Mouse (Mus musculus) heart, embryonic 11.5 days (tissue): ENCODE measurements around the gene Tmem104. TPM values are rescaled to one million over a fixed set of nuclear protein-coding genes. Genes with fewer than 3 reads are reported as not detected.

ENCODE experiments used
- ATAC-seq: fragments of 200-750 bp; cut with Nextera tagmentation; replicated peaks from 2 replicates; pipeline ENCODE4 v1.8.0; 2017; ENCODE audit warnings: moderate library complexity; ENCODE audit not compliant: insufficient number of reproducible peaks, low FRiP score, low TSS enrichment
- H3K27ac ChIP-seq: fragments of 300-500 bp; sonication (generic); 2 replicates; pipeline ENCODE4 v1.5.1; 2014; ENCODE audit warnings: mild to moderate bottlenecking, low read depth, low read length
- H3K27me3 ChIP-seq: fragments of 300-500 bp; sonication (generic); 2 replicates; pipeline ENCODE4 v1.6.1; 2014; ENCODE audit warnings: mild to moderate bottlenecking, low read length, mixed read lengths; ENCODE audit not compliant: control insufficient read depth, insufficient read depth
- H3K36me3 ChIP-seq: fragments of 300-500 bp; sonication (generic); 2 replicates; pipeline ENCODE4 v1.6.1; 2014; ENCODE audit warnings: mild to moderate bottlenecking, low read length, moderate library complexity, mixed read lengths; ENCODE audit not compliant: control insufficient read depth, insufficient read depth
- H3K4me1 ChIP-seq: fragments of 300-500 bp; sonication (generic); 2 replicates; pipeline ENCODE4 v1.6.1; 2014; ENCODE audit warnings: low read length; ENCODE audit not compliant: control insufficient read depth, insufficient read depth
- H3K4me2 ChIP-seq: fragments of 300-500 bp; sonication (generic); 2 replicates; pipeline ENCODE4 v1.6.1; 2014; ENCODE audit warnings: mild to moderate bottlenecking, moderate library complexity
- H3K4me3 ChIP-seq: fragments of 300-500 bp; sonication (generic); 2 replicates; pipeline ENCODE4 v1.5.1; 2014; ENCODE audit warnings: low read depth, low read length
- H3K9ac ChIP-seq: fragments of 300-500 bp; sonication (generic); 2 replicates; pipeline ENCODE4 v1.6.1; 2014; ENCODE audit warnings: mild to moderate bottlenecking, low read depth, low read length, moderate library complexity
- H3K9me3 ChIP-seq: fragments of 300-500 bp; sonication (generic); replicated peaks from 2 replicates; pipeline ENCODE4 v1.6.1; 2016; ENCODE audit warnings: low read length; ENCODE audit not compliant: control insufficient read depth
- whole genome bisulfite sequencing: fragments of 180-500 bp; shearing (Covaris S2); extraction: QIAGEN DNeasy Blood & Tissue Kit; methylation state at CpG from one replicate; pipeline ENCODE4 v1.1.7; 2014; ENCODE audit not compliant: insufficient replicate concordance; 5-methylcytosine and 5-hydroxymethylcytosine counted together
- polyA plus RNA-seq: library from polyadenylated mRNA; unstranded; fragments of >200 nt; fragmentation: Nextera tagmentation; extraction: Ambion mirVana; gene quantifications from 2 replicates; pipeline ENCODE4 v1.2.1, GENCODE M21; 2014

Gene Tmem104
- polyA plus RNA-seq, 1 experiment from 2014 or later: 7.5 TPM

DNA sequence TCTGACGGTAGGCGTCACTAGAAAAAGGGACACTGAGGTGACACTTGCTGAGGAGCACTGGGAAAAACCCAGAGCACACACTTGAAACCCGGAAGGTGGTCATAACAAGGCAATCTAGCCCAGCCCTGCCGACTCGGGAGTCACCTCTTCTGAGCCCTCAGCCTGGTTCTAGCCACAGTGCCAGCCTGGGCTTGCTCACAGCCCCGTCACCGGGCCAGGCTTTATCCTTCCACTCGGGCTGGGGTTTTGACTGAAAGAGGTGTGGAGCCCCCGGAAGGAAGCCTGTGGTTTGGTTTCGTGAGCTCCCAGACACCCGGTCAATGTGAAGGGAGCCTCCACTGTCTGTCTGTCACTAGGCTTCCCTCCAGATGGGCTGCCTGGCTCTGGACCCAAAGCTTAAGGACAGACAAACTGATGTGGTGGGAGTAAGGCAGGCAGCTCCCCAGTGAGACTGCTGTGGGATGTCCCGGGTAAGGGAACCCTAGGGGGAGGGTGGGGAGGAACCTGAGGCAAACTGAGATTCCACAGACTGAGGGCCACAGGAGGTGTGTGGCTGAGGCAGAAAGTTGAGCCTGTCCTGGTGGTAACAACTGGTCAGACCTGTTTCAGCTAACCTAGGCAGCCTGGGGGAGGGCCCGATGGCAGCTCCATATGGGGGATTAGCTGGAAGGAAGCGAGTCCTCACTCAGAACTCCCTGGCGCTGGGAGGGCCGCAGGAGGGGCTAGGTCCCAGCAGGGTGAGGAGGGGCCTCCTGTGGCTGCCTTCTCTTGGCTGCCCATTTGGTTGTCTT lies 13.5 kb upstream of the Tmem104 start:
- Histone ChIP-seq H3K27ac (no peak overlapping the region), H3K4me3 (no peak overlapping the region), H3K36me3 (no peaks in the 10 kb centered on the region), H3K9me3 (no peaks in the 10 kb centered on the region), H3K4me1 (peaks cover 34% of the 10 kb centered on the region), H3K27me3 (peaks cover 6% of the 10 kb centered on the region), H3K9ac (no peak overlapping the region), H3K4me2 (peak overlapping the region; percentile 27)
- 17% methylated on average over 16 of the region's 16 CpGs for WGBS
- ATAC-seq: no peak

DNA sequence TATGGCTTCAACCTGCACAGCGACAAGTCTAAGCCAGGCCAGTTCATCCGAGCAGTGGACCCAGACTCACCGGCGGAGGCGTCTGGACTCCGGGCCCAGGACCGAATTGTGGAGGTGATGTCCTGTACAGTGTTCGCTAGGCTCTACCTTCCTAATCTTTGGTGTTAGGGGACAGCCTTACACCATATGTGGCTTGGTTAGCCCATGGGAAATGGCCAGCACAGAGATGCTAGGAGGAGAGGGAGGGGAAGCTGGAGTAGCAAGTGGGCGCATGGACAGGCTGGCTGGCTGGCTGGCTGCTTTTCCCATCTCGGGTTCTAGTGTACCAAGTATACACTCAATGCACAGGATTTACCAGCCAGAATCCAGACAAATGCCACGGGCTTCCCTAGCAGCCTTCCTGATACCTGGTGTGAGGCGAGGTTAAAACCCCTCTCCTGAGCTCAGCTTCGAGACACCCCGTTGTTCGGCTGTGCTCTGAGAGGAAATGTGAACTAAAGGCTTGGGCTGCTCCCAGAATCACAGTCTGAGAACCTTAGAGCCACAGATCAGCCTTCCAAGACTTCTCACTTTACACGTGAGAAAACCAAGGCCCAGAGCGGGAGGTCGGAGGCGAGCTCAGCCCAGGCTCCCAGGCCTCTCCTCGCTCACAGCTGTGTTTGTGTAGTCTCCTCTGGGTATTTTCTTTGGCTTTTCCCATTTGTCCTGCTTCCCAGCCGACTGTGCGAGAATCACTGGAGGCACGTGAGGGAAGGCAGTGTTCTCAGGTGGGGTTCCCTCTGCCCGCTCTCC lies 10.7 kb upstream of the Tmem104 start:
- Histone ChIP-seq H3K4me1 (peaks cover 31% of the 10 kb centered on the region), H3K27me3 (peaks cover 6% of the 10 kb centered on the region), H3K9me3 (no peaks in the 10 kb centered on the region), H3K4me2 (no peak overlapping the region), H3K9ac (no peak overlapping the region), H3K27ac (no peak overlapping the region), H3K4me3 (no peak overlapping the region), H3K36me3 (no peaks in the 10 kb centered on the region)
- ATAC-seq: no peak
- 66% methylated on average over 24 of the region's 24 CpGs for WGBS

DNA sequence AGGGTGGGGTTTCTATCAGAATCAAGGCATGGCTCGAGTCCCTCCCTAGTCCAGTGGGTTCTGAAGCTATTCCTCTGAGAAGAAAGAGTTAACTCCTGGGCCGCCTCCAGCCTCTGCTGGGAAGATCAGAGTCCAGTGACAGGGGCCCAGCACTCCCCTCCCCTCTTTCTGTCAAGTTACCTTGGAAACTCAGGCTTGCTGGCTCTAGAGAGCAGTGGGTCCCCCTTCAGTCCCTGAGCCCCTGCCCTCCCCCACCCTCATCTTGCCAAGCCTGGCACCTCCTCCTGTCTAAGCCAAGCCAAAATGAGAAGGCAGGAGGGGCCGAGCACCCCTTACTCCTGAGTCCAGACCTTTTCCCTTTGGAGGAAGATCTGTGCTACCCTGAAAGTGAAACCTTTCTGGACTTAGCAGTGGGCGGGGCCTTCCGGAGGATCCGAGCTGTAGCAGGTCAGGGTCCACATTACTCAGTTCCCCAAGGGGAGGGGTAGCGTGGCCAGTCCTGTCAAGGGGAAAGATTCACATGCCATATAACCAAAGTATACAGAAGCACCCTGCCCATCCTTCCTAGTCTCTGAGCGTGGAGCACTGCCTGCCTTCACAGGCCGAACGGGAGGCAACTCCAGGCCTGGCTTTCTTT lies 9.6 kb upstream of the Tmem104 start:
- peaks cover 20% of the 10 kb centered on the region for H3K4me1 ChIP-seq
- H3K36me3 ChIP-seq: no peaks in the 10 kb centered on the region
- H3K9ac ChIP-seq: peak overlapping the region; percentile 39; the same call in 1 of the 2 replicates
- WGBS: 47% methylated on average over 10 of the region's 10 CpGs
- no peak overlapping the region for H3K27ac ChIP-seq
- ATAC-seq: no peak
- no peaks in the 10 kb centered on the region for H3K9me3 ChIP-seq
- peak overlapping the region; percentile 2; the same call in 1 of the 2 replicates for H3K4me2 ChIP-seq
- peaks cover 6% of the 10 kb centered on the region for H3K27me3 ChIP-seq
- no peak overlapping the region for H3K4me3 ChIP-seq

DNA sequence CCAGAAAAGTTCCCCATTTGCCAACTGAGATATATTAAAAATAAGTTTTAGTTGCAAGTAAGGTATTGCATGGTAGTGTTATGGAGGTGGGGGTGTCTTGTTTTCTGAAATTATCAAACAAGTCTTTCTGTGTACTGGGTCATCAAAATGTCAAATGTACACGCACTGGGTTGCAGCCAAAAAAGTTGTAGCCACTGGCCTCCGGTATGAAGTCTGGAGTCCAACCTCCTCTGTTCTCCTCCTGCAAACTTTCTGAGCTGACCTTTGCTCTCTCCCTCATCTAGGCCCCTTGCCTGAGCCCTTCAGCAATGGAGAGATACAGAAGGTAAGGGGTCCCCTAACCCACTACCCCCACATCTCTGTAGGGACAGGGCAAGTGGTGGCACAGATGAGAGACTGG lies 8.5 kb upstream of the Tmem104 start:
- H3K4me3 ChIP-seq: no peak overlapping the region
- no peak overlapping the region for H3K4me2 ChIP-seq
- H3K9me3 ChIP-seq: no peaks in the 10 kb centered on the region
- 85% methylated on average over 2 of the region's 2 CpGs for WGBS
- H3K9ac ChIP-seq: no peak overlapping the region
- no peak overlapping the region for H3K27ac ChIP-seq
- H3K27me3 ChIP-seq: peaks cover 6% of the 10 kb centered on the region
- H3K4me1 ChIP-seq: peaks cover 10% of the 10 kb centered on the region
- ATAC-seq: no peak
- H3K36me3 ChIP-seq: no peaks in the 10 kb centered on the region

DNA sequence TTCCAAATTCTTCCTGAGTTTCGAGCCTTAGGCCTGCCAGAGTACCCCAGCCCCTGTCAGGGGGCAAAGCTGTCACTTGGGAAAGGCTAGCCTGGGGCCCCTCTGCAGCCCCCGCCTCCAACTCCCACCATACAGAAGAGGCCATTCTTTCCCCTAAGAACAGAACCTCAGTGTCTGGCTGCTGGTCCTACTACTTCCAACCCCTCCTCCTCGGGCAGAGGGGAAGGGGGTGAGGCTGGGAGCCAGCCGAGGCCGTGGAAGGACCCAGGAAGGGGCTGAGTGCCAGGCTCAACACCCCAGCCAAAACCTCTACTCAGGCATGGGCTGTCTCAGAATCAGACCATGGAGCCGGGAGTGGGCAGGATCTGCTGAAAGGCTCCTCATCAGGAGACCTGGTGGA lies 8.1 kb upstream of the Tmem104 start:
- no peak overlapping the region for H3K27ac ChIP-seq
- no peak overlapping the region for H3K4me2 ChIP-seq
- H3K9ac ChIP-seq: no peak overlapping the region
- ATAC-seq: no peak
- no peak overlapping the region for H3K4me3 ChIP-seq
- WGBS: 67% methylated on average over 6 of the region's 6 CpGs
- H3K36me3 ChIP-seq: no peaks in the 10 kb centered on the region
- peaks cover 6% of the 10 kb centered on the region for H3K27me3 ChIP-seq
- no peaks in the 10 kb centered on the region for H3K9me3 ChIP-seq
- peaks cover 6% of the 10 kb centered on the region for H3K4me1 ChIP-seq

DNA sequence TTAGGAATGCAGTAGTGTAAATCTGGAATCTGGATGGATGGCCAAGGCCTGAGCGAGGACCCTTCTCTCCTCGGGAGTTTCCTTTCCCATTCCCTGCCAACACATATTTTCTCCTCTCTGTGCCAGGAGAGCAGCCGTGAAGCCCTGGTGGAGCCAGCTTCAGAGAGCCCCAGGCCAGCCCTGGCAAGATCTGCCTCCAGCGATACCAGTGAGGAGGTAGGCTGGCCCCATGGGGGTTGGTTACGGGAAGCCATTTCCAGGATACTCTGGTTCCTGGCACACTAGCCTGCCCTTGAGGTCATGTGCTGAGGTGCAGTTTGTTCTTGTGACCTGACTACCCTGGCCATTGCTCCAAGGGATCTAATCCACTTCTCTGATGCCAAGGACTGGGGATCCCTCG lies 7.4 kb upstream of the Tmem104 start:
- no peak overlapping the region for H3K9ac ChIP-seq
- no peaks in the 10 kb centered on the region for H3K9me3 ChIP-seq
- peaks cover 6% of the 10 kb centered on the region for H3K4me1 ChIP-seq
- H3K27ac ChIP-seq: no peak overlapping the region
- WGBS: 75% methylated on average over 6 of the region's 6 CpGs
- H3K4me2 ChIP-seq: no peak overlapping the region
- no peak overlapping the region for H3K4me3 ChIP-seq
- no peak for ATAC-seq
- H3K27me3 ChIP-seq: peaks cover 6% of the 10 kb centered on the region
- no peaks in the 10 kb centered on the region for H3K36me3 ChIP-seq

DNA sequence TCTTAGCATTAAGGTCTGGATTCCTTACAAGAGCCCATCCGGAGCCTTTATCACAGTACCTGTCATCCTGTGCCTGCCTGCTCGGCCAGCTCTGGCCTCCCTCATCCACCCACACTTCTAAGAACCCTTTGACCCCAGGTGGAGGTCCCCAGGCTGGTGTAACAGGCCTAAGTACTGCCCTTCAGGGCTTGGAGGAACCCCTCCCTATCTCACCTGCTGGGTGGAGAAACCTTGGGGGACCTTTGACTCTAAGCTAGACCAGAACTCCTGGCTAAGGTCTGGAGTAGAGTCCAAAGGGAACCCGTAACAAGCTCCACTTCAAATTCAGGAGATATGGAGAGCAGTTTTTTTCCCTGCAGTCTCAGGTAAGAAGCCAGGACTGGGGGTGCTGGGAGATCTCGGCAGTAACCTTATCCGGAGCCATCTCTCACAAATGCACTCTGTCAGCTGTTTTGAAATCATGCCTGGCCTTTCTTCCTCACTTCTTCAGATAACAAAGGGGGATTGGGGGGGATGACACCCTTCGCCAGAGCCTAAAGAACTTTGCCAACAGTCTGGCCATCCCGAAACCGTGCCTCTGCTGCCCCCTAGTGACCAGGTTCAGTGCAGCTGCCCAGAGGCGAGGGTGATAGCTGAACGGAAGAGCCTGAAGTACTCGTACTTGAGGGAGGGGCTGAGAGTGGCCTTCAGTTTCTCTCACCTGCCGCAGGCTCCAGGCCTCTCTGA lies 5.2 kb upstream of the Tmem104 start:
- H3K9ac ChIP-seq: no peak overlapping the region
- no peak overlapping the region for H3K4me3 ChIP-seq
- ATAC-seq: no peak
- no peak overlapping the region for H3K27ac ChIP-seq
- no peak overlapping the region for H3K4me2 ChIP-seq
- no peaks in the 10 kb centered on the region; the same call in 1 of the 2 replicates for H3K27me3 ChIP-seq
- H3K36me3 ChIP-seq: no peaks in the 10 kb centered on the region
- no peaks in the 10 kb centered on the region for H3K9me3 ChIP-seq
- WGBS: 18% methylated on average over 12 of the region's 12 CpGs
- H3K4me1 ChIP-seq: peaks cover 12% of the 10 kb centered on the region; the same call in 1 of the 2 replicates

DNA sequence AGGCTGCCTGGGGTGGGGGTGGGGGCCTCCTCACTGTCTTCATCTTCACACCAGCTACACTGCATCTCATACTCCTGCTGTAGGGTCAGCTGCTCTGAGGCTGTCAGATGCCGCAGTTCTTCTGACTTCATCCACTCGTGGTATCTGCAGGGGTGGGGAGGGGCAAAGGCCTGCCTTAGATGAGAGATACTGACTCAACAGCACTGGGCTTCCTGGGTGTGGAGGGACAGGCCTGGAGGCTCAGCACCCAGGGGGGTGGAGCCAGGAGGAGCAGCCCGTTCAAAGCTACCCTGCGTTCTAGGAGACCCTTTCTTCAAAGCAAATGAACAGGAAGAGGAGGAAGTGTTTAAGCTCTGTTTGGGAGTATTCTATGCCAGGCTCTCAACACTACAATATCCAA lies 2.3 kb upstream of the Tmem104 start:
- Histone ChIP-seq H3K9ac (no peak overlapping the region), H3K9me3 (no peaks in the 10 kb centered on the region), H3K4me1 (0 out of 2 replicates have a peak, but pooled peaks cover 11% of the 10 kb centered on the region), H3K36me3 (no peaks in the 10 kb centered on the region; the same call in 1 of the 2 replicates), H3K4me3 (no peak overlapping the region), H3K4me2 (no peak overlapping the region), H3K27ac (no peak overlapping the region), H3K27me3 (no peaks in the 10 kb centered on the region; the same call in 1 of the 2 replicates)
- ATAC-seq: no peak
- 29% methylated on average over 4 of the region's 4 CpGs for WGBS
